Mouse (Mus musculus) forebrain, embryonic 11.5 days (tissue): ENCODE data around the gene Ppp4c. TPM values are rescaled to one million over a fixed set of nuclear protein-coding genes. Genes with fewer than 3 reads are reported as not detected.

Experiments used
- ATAC-seq: fragments of 200-750 bp; cut with Nextera tagmentation; replicated peaks from 2 replicates; pipeline ENCODE4 v1.8.0; 2017; ENCODE audit warnings: moderate TSS enrichment; ENCODE audit not compliant: low FRiP score
- DNase-seq: peaks from one replicate; pipeline ENCODE4 v3.0.0-alpha.2; 2017; ENCODE audit warnings: low spot score
- H3K27ac ChIP-seq: fragments of 300-500 bp; sonication (generic); 2 replicates; pipeline ENCODE4 v1.5.1; 2014; ENCODE audit warnings: low read depth, low read length
- H3K27me3 ChIP-seq: fragments of 300-500 bp; sonication (generic); 2 replicates; pipeline ENCODE4 v1.6.1; 2014; ENCODE audit warnings: mild to moderate bottlenecking, low read length, mixed read lengths; ENCODE audit not compliant: control insufficient read depth, insufficient read depth
- H3K36me3 ChIP-seq: fragments of 300-500 bp; sonication (generic); 2 replicates; pipeline ENCODE4 v1.6.1; 2014; ENCODE audit warnings: mild to moderate bottlenecking, low read length, moderate library complexity, mixed read lengths; ENCODE audit not compliant: control insufficient read depth, insufficient read depth
- H3K4me1 ChIP-seq: fragments of 300-500 bp; sonication (generic); replicated peaks from 2 replicates; pipeline ENCODE4 v1.6.1; 2014; ENCODE audit warnings: low read length, mixed read lengths; ENCODE audit not compliant: control insufficient read depth, insufficient read depth
- H3K4me2 ChIP-seq: fragments of 300-500 bp; sonication (generic); 2 replicates; pipeline ENCODE4 v1.6.1; 2014; ENCODE audit warnings: low read depth, mild to moderate bottlenecking, low read length, moderate library complexity, mixed read lengths; ENCODE audit not compliant: severe bottlenecking
- H3K4me3 ChIP-seq: fragments of 300-500 bp; sonication (generic); 2 replicates; pipeline ENCODE4 v1.5.1; 2014; ENCODE audit warnings: low read depth, low read length
- H3K9ac ChIP-seq: fragments of 300-500 bp; sonication (generic); 2 replicates; pipeline ENCODE4 v1.6.1; 2014; ENCODE audit warnings: low read length
- H3K9me3 ChIP-seq: fragments of 300-500 bp; sonication (generic); 2 replicates; pipeline ENCODE4 v1.6.1; 2016; ENCODE audit warnings: low read length, mixed read lengths; ENCODE audit not compliant: control insufficient read depth
- WGBS: fragments of 180-500 bp; shearing (Covaris S2); extraction: QIAGEN DNeasy Blood & Tissue Kit; methylation state at CpG from one replicate; pipeline ENCODE4 v1.1.7; 2014; 5-methylcytosine and 5-hydroxymethylcytosine counted together
- polyA plus RNA-seq: library from polyadenylated mRNA; unstranded; fragments of >200 nt; fragmentation: Nextera tagmentation; extraction: Ambion mirVana; gene quantifications from 2 replicates; pipeline ENCODE4 v1.2.1, GENCODE M21; 2014

Ppp4c gene
- polyA plus RNA-seq, 1 experiment from 2014 or later, result 348 TPM

- under 1% methylated on average over 23 of the region's 24 CpGs for WGBS
- DNase-seq, result no peak
Observed at GRCm38 (mm10) chr7:126759672-126760390, 32.5 kb downstream of the Ppp4c start.

GRCm38 (mm10) chr7:126759050-126759671 is 33.1 kb downstream of the Ppp4c start, which contains the start of gene Mapk3:
TSS of gene Mapk3 (plus strand) at chr7:126759601.
- Histone ChIP-seq H3K4me3 (peak within 1 kb of the TSS; percentile 73), H3K36me3 (no peaks in the 10 kb centered on the region), H3K9ac (peak within 1 kb of the TSS; percentile 81), H3K4me1 (peaks cover 4% of the 10 kb centered on the region; the same call in 1 of the 2 replicates), H3K27me3 (no peaks in the 10 kb centered on the region), H3K9me3 (no peaks in the 10 kb centered on the region), H3K27ac (peak within 1 kb of the TSS; percentile 48), H3K4me2 (peak within 1 kb of the TSS; percentile 91)
- WGBS, result under 1% methylated on average over 35 of the region's 38 CpGs
- DNase-seq (peak; percentile 95), ATAC-seq (peak; percentile 69)

More at GRCm38 (mm10) chr7:126759672-126760390, 32.5 kb downstream of the Ppp4c start:
- no peaks in the 10 kb centered on the region for H3K9me3 ChIP-seq
- H3K4me2 ChIP-seq, result peak overlapping the region; percentile 91
- H3K27ac ChIP-seq, result peak overlapping the region; percentile 48
- H3K36me3 ChIP-seq, result no peaks in the 10 kb centered on the region
- H3K4me1 ChIP-seq, result peaks cover 4% of the 10 kb centered on the region; the same call in 1 of the 2 replicates
- no peaks in the 10 kb centered on the region for H3K27me3 ChIP-seq
- peak; percentile 62 for ATAC-seq
- H3K4me3 ChIP-seq, result peak overlapping the region; percentile 73
- H3K9ac ChIP-seq, result peak overlapping the region; percentile 81

- WGBS, result 61% methylated on average over 7 of the region's 7 CpGs
- peaks cover 4% of the 10 kb centered on the region; the same call in 1 of the 2 replicates for H3K4me1 ChIP-seq
- H3K9ac ChIP-seq, result no peak overlapping the region
- no peak overlapping the region for H3K4me2 ChIP-seq
- ATAC-seq (peak; percentile 3; the same call in 1 of the 2 replicates), DNase-seq (no peak)
- no peak overlapping the region for H3K4me3 ChIP-seq
- H3K27ac ChIP-seq, result no peak overlapping the region
- H3K36me3 ChIP-seq, result no peaks in the 10 kb centered on the region
- H3K27me3 ChIP-seq, result no peaks in the 10 kb centered on the region
- H3K9me3 ChIP-seq, result no peaks in the 10 kb centered on the region
Observed at GRCm38 (mm10) chr7:126758539-126758938, 33.8 kb downstream of the Ppp4c start.

GRCm38 (mm10) chr7:126754866-126755265 is 37.4 kb downstream of the Ppp4c start:
- 0 out of 2 replicates have a peak overlapping the region, but pooled peaks have one; percentile 11 for H3K4me2 ChIP-seq
- H3K9ac ChIP-seq, result peak overlapping the region; percentile 45; the same call in 1 of the 2 replicates
- WGBS, result 1% methylated on average over 9 of the region's 9 CpGs
- H3K27ac ChIP-seq, result no peak overlapping the region
- H3K4me3 ChIP-seq, result no peak overlapping the region
- H3K27me3 ChIP-seq, result no peaks in the 10 kb centered on the region
- ATAC-seq, result peak; percentile 52; the same call in 1 of the 2 replicates
- no peaks in the 10 kb centered on the region for H3K9me3 ChIP-seq
- no peaks in the 10 kb centered on the region for H3K4me1 ChIP-seq
- no peaks in the 10 kb centered on the region for H3K36me3 ChIP-seq
- peak; percentile 89 for DNase-seq

- Histone ChIP-seq H3K27me3 (no peaks in the 10 kb centered on the region), H3K4me2 (no peak overlapping the region), H3K9ac (no peak overlapping the region), H3K9me3 (no peaks in the 10 kb centered on the region), H3K36me3 (no peaks in the 10 kb centered on the region), H3K27ac (no peak overlapping the region), H3K4me3 (no peak overlapping the region), H3K4me1 (no peaks in the 10 kb centered on the region)
- ATAC-seq, result no peak
- no peak for DNase-seq
- 94% methylated on average over 17 of the region's 17 CpGs for WGBS
Observed at GRCm38 (mm10) chr7:126749582-126750343, 42.5 kb downstream of the Ppp4c start.

GRCm38 (mm10) chr7:126748824-126749223 is 43.5 kb downstream of the Ppp4c start:
- ATAC-seq (no peak), DNase-seq (no peak)
- H3K9me3 ChIP-seq, result no peaks in the 10 kb centered on the region
- no peaks in the 10 kb centered on the region for H3K4me1 ChIP-seq
- no peak overlapping the region for H3K9ac ChIP-seq
- no peak overlapping the region for H3K27ac ChIP-seq
- no peak overlapping the region for H3K4me2 ChIP-seq
- H3K4me3 ChIP-seq, result no peak overlapping the region
- H3K36me3 ChIP-seq, result no peaks in the 10 kb centered on the region
- H3K27me3 ChIP-seq, result no peaks in the 10 kb centered on the region
- whole genome bisulfite sequencing, result 84% methylated on average over 7 of the region's 7 CpGs

- DNase-seq (no peak), ATAC-seq (no peak)
- H3K36me3 ChIP-seq, result no peaks in the 10 kb centered on the region
- no peaks in the 10 kb centered on the region for H3K27me3 ChIP-seq
- no peak overlapping the region for H3K4me2 ChIP-seq
- WGBS, result 50% methylated on average over 6 of the region's 6 CpGs
- no peak overlapping the region for H3K27ac ChIP-seq
- H3K9me3 ChIP-seq, result no peaks in the 10 kb centered on the region
- no peaks in the 10 kb centered on the region for H3K4me1 ChIP-seq
- H3K4me3 ChIP-seq, result no peak overlapping the region
- no peak overlapping the region for H3K9ac ChIP-seq
Observed at GRCm38 (mm10) chr7:126746798-126747197, 45.5 kb downstream of the Ppp4c start.

GRCm38 (mm10) chr7:126746066-126746465 is 46.2 kb downstream of the Ppp4c start:
- H3K36me3 ChIP-seq, result no peaks in the 10 kb centered on the region
- no peak overlapping the region for H3K4me3 ChIP-seq
- no peak for DNase-seq
- H3K9me3 ChIP-seq, result no peaks in the 10 kb centered on the region
- H3K9ac ChIP-seq, result no peak overlapping the region
- no peak overlapping the region for H3K27ac ChIP-seq
- WGBS, result 93% methylated on average over 12 of the region's 12 CpGs
- no peak for ATAC-seq
- no peaks in the 10 kb centered on the region for H3K4me1 ChIP-seq
- H3K27me3 ChIP-seq, result no peaks in the 10 kb centered on the region
- no peak overlapping the region for H3K4me2 ChIP-seq
